Mouse (Mus musculus): Measurements from ENCODE around the gene Gm4869. TPM values are rescaled to one million over a fixed set of nuclear protein-coding genes. Genes with fewer than 3 reads are reported as not detected.
"Not testable (repeated sequence)": the region's sequence is repeated elsewhere in the genome, so short reads cannot be mapped to it uniquely, and the experiment has no call there.

Gm4869 gene
- total RNA-seq (2021), result under 1 TPM in 1 of 2 experiments, not detected in 1; 0.15 TPM
- long read RNA-seq, experiment 1, partial matches to known transcripts, result 0 of 1 reads
- long read RNA-seq, experiment 1, other reads (novel, unspliced or antisense), result 1 of 1 reads
- long read RNA-seq, experiment 2, partial matches to known transcripts, result 0 of 2 reads
- long read RNA-seq, experiment 2, other reads (novel, unspliced or antisense), result 2 of 2 reads

DNA sequence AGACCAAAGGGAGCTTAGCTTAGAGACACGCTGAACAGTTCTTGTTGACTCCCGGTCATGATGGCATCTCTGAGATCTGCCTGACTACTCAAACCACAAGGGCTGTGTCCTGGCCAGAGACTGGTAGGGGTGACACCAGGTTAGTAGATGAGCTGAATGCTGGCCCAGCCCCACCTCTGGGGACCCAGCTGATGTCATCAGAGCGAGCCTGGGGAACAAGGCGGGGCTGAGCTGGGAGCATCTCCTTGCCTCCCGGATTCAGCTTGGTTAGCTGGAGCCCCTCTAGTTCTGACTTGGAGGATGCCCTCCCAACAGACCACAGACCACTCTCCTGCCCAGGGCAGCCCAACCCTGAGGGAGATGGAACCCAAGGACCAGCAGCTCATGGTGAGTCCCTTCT is at the start of gene Gm4869:
Gene Gm4869 (plus strand): TSS at position 301 of the 400 bp plus-strand sequence.
- no peak for DNase-seq

DNA sequence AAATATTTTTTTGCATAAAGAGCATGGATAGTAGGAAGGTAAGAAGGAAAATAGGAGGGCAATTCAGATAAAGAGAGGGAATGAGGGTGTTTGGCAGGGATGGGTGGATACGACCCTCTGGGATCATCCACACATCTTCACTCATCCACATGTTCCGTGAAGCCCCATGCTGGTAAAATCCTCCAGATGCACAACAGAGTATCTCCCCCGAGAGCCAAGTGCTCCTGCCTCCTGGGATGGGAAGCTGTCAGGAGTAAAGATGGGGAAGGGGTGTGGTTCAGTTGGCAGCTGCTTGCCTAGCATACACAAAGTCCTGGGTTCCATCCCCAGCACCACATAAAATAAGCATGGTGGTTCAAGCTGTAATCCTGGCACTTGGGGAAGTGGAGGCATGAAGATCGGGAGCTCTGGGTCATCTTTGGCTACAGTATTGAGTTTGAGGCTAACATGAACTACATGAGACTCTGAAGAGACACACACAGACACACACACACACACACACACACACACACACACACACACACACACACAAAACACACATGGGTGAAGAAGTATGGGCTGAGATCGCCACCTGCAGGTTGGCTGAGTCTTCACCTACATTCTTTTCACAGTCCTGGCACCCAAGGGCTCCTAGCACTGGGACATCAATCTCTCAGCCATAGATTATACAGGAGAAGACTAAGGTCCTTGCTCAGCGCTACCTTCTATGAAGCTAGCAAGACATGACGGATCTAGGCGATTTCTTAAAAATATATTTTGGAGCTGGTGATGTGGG is 49.1 kb upstream of the Gm4869 start:
- peak; percentile 56 for DNase-seq

DNA sequence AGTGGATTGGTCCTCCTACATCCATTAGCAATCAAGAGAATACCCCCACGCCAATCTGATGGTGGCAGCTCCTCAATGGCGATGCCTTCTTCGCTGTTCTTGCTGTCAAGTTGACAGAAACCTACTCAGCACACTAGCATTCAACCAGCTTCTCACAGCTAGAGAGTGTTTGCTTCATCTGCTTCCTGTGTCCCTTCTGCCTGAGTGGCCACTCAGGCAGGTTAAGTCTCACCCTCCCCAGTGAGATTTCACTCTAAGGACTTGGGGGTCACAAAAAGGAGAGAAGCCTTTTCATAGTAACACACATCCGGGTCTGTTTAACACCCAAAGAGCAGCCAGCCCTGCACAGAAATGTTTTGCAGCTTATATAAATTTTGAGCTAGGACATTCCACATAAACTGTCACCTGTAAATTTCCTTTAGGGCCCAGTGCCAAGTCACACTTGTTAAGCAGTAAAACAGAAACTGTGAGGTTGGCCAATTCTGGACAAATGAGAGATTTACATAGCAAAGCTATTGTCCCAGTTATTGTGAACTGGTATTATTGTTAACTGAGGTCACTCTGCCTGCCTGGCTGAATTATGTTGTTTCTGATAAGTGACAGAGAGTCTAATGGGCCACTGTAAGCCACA is 42.7 kb upstream of the Gm4869 start:
- DNase-seq, result no peak

DNA sequence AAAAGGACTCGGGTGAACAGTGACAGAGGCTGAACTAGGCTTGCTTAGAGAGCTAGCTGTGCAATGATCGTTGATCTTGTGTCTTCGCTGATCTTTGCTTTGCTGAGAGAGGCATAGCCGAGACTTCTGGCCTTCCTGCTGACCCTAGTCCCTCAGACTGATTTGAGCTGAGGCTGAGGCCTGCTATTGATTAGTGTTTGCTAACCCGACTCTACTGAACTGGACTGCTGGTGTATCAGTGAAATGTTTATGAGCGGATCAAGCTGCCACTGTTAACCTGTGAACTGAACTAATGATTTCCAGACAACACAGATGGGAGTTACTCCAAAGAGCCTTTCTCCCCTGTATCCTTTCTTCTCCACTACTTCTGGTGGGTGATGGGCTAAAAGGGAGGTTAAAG is 40.3 kb upstream of the Gm4869 start:
- DNase-seq, result no peak

DNA sequence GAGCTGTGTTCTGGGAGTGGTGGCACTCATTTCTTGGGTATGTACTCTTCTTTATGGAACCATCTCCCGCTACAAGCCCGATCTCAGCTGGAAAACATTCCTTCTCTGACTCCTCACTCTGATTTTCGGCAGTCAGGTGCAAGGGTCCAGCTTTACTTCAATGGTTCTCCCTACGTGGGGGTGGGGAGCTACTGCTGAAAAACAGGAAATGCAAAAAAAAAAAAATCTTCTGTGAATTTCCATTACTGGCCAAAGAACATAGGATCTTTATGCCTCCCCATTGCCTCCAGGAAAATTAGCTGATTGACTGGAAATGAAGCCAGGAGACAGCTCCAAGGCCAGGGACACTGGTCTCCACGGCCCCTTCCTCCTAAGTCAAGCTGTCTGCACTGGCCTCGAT is 38.8 kb upstream of the Gm4869 start:
- no peak for DNase-seq

DNA sequence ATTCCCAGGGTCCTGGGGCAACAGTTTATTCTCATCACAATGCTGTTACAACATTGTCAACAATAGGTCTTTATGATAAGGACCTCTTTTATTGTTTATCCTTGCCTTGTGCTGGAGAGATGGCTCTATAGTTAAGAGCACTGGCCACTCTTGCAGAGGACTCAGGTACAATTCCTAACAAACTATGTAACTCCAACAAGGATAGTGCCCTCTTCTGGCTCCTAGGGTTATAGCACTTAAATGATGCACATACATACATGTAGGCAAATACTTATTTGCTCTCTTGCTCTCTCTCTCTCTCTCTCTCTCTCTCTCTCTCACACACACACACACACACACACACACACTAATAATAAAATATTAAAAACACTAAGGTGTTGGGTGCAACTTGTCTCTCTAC is 36.6 kb upstream of the Gm4869 start:
- no peak for DNase-seq

DNA sequence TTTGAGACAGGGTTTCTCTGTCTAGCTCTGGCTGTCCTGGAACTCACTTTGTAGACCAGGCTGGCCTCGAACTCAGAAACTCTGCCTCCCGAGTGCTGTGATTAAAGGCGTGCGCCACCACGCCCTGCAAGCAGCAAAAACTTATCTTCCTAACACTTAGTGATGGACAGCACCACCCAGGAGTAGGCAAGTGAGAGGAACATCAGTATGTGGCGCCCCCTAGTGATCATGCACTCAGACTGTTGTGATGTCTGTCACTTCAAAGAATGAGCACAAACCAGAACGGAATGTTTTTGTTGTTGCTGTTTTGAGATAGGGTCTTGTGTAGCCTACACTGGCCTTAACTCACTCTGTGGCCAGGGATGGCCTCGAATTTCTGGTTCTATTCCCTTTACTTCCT is 34.1 kb upstream of the Gm4869 start:
- DNase-seq, result peak; percentile 79

DNA sequence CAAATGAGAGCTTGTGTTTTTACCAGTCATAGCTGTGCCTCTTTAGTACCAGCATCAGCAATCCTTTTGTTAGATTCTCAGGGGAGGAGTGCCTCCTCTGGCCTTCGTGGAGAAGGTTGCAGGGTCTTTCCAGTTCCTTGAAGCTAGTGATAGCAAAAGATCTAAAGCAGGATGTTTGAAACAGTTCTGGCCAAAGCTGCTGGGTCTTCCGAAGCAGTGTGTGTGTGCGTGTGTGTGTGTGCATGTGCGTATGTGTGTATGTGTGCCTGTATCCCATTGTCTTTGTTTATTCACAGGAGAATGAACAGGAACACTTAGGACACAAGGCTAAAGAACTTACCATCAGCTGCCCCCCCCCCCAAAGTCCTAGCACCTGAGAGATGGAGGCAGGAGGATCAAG is 30.8 kb upstream of the Gm4869 start:
- no peak for DNase-seq

DNA sequence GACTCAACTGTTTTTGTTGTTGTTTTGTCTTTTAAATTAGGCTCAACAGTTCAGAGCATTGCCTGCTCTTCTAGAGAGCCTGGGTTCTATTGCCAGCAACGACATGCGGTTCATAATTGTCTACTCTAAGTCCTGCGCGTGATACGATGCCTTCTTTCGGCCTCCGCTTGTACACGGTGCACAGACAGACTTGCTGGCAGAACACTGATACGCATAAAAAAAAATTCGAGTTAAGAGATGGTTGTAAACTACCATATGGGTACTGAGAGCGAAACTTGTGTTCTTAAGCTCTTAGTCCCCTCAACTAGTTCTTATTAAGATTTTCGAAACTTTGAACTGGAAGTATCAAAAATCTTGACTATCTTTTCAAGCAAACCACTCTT is 27.3 kb upstream of the Gm4869 start:
- DNase-seq, result no peak

DNA sequence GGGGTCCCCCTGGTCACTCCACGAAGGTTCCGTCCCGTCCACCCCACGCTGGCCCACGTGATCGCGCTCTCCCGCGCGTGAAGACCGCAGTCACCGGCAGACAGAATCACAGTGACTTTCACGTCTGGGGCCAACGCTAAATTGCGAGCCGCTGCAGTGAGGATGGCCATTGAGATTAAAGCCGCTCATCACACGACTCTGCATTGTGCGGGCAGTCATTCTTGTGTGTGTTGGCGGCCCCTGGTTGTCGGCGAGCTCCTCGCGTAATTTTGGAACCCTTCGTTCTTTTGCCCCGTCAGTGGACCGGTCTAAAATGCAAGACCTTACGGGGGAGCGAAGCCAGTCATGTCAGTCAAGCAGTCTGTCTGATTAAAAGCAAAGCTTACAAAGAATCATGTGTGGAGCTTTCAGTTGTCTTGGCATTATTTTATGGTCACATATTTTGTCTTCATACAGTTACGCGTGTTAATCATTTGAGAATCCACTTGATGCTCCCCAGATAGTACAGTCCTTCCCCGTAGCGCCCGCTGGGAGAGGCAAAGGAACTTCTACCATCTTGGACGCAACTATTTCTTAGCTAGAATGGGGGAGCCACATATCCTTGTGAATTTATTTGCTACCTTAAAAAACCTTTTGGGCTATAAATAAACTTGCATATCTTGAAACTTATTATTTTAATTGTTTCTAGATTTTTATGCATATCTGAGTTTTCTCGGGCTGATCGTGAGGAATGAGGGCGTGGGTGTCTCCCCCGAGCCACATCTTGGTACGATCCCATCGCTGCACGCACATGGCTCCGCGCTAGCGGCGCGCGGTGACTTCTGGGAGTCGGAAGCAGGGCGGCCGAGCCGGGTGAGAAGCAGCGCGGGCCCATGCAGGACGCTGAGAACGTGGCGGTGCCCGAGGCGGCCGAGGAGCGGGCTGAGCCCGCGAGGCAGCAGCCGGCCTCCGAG is 26.7 kb upstream of the Gm4869 start, which contains the start of gene Eif3b:
Gene Eif3b (plus strand): TSS at position 840 of the 953 bp plus-strand sequence.
- DNase-seq, result peak; percentile 92

DNA sequence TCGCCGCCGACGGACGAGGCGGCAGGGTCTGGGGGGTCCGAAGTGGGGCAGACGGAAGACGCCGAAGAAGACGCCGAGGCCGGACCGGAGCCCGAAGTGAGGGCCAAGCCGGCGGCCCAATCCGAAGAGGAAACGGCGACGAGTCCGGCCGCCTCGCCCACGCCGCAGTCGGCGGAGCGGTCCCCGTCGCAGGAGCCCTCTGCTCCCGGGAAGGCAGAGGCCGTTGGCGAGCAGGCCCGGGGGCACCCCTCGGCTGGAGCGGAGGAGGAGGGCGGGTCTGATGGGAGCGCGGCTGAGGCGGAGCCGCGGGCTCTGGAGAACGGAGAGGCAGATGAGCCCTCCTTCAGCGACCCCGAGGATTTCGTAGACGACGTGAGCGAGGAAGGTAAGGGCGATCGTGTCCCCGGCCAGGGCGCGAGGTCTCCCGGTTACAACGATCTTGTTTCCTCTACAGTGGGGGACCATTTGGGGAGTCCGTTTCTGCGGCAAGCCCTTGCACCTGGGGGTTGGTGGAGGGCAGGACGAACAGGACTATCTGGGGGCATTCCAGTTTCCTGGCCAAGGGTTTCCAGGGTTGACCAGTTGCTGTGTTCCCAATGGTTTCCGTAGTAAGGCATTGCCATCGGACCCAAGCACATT is 25.9 kb upstream of the Gm4869 start:
- peak; percentile 58 for DNase-seq

DNA sequence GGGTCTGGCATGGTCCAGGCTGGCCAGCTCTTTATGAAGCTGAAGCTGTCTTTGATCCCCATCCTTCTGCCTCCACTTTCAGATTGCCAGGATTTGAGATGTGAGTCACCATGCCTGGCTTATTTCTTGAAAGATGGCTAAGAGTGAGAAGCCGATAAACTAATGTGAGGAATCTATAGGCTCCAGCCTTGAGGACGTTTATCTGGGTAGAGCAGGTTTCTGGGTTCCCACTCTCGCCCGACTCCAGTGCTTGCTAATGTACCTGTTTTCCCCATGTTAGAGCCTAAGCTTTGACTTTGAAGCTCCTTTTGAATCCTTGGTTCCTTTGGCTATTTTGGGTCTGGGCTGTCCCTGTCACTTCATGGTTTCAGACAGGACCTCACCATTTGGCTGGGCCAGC is 24.8 kb upstream of the Gm4869 start:
- no peak for DNase-seq

DNA sequence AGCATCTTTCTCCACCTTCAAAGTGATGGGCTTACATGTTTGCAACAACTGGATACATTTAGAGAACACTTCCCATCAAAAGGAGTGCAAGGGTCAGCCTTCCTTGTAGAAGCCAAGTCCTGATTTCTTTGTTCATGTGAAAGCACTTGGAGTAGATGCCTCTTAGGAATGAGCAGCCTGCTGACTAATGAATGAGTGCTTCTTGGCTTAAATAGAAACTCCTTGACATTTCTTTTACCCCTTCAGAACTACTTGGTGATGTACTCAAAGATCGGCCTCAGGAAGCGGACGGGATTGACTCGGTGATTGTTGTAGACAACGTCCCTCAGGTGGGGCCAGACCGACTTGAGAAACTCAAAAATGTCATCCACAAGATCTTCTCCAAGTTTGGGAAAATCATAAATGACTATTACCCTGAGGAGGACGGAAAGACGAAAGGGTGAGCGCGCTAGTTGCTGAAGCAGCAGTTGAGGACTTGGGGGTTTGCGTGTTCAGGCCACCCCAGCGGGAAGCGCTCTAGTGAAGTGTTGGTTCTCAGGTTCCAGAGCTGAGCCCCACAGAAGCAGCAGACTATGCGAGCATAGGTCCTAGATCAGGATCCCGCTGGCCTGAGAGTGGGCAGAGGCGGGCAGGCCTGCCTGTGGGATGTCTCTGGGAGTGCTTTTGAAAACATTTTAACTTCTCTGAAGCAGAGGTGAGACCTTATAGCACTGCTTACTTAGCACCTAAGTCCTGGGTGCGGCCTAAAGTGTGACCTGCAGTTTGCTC is 20.2 kb upstream of the Gm4869 start:
- no peak for DNase-seq

DNA sequence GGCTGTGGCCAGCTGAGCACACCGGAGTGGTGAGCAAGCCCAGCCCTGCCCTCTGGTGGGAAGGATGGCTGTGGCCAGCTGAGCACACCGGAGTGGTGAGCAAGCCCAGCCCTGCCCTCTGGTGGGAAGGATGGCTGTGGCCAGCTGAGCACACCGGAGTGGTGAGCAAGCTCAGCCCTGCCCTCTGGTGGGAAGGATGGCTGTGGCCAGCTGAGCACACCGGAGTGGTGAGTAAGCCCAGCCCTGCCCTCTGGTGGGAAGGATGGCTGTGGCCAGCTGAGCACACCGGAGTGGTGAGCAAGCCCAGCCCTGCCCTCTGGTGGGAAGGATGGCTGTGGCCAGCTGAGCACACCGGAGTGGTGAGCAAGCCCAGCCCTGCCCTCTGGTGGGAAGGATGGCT is 6.3 kb upstream of the Gm4869 start:
- not testable (repeated sequence) for DNase-seq

DNA sequence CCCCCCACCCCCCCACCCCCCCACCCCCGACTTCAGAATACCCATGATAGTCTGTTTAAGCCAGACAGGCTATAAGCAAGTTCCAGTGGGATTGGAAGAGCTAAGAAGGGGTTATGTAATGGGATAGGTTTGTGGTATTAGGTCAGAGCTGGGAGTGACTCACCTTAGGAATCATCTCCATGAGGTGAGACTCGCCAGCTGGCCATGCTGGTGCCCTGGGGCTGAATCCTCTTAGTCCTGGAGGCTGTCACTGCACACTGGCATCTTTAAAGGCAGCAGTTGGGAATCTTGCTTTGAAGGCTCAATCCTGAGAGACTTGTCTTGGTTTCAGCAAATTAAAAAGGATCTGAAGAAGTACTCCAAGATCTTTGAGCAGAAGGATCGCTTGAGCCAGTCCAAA is 4.0 kb upstream of the Gm4869 start:
- no peak for DNase-seq

DNA sequence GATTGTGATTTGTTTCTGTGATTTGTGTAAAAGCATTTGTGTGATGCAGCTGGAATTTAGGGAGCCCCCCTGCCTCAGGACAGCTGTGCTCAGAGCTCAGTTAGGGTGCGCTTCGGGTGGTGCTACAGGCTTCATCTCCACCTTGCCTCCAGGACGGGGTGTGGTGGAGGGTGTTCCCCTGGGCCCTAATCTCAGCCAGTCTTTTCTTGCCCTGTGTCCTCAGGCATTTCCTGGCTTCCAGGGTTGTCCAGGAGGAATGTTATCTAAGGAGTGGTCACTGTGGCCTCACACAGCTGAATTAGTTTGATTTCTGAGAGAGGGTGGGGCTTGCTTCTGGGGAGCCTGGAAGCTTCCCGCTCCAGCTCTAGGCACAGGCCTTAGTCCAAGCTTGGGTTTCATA is 1.4 kb upstream of the Gm4869 start:
- no peak for DNase-seq

DNA sequence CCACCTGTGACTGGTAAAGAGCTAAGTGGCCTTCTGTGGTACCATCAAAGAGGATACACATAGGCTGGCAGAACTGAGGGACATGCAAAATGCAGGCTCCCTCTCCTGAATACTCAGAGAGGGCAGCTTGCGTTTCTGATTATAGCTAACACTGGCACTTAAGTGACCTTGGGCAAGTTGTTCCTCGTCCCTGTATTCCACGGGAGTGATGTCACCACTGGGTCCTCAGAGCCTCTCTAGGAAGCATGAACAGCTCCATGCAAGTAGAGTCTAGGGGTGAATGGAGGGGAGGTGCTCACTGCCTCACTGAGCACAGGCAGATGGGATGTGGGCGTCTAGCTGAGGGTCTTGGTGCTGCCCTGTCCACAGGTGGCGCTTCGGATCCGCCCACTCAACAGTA is 609 bp downstream of the Gm4869 start:
- no peak for DNase-seq

DNA sequence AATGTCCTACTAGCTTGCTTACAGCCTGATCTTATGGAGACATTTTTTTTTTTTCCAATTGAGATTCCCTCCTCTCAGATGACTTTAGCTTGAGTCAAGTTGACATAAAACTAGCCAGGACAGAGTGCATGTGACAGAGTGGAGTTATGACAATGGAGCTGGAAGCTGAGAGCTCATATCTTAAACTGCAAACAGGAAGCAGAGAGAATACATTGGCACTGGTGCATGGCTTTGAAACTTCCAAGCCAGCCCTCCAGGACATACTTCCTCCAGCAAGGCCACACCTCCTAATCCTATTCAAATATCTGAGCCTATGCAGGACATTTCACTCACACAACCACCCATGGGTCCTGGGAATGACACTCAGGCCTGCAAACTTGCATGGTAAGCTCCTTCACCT is 9.0 kb downstream of the Gm4869 start:
- no peak for DNase-seq

DNA sequence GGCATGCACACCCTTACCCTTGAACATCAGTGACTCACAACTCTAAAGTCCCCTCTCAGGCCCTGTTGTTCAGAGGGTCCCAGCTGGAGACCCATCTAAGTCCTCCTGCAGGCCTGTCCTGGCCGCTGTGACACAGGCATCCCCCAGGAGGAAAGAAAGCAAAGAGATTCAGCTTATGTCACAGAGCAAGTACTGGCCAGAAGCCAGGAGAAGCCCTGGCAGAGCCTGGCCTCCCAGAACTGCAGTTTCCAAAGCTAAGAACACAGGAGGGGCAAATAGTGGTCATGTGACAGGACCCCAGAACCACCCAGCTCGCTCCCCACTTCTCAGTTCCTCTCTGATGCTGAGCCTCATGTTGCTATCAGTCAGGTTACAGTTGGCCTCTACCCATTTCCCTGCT is 10.0 kb downstream of the Gm4869 start:
- peak; percentile 35 for DNase-seq

DNA sequence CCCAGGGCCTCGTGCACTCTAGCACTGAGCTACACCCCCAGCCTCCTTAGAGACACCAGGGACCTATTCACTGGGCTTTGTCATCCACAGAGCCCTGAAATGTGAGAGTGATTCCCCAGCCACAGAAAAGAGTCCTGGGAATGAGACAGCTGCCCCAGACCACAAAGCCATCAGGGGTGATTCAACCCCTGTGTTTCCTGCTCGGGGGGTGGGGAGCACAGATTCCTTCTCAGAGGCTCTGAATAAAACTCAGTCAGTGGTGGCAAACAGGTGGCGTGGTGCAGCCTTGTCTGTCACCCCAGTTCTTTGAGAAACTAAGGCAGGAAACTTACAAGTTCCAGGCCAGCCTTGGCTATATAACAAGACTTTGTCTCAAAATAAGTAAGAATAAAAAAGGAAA is 16.0 kb downstream of the Gm4869 start:
- DNase-seq, result no peak

DNA sequence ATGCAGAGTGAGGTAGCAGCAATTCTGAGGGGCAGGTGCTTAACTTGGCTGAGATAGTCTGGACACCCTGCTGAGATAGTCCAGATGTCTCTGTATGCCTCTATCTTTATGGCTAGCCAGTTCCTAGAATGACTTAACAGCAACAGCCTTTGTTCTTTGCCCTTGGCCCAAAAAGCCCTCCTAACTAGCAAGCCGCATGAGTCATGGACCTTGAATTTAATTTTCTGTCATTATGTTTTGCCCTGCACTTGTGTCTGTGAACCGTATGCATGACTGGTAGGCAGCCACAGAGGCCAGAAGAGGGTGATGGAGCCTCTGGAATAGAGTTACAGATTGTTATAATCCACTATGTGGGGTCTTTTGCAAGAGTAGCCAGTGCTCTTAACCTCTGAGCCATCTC is 17.7 kb downstream of the Gm4869 start:
- DNase-seq, result not testable (repeated sequence)

Measured in adrenal gland, postnatal 10 days (tissue).